8 mouse cellular contexts compared by ENCODE assay signal in genomic region chr3:153148887-153149286, GRCm38 (mm10).
DNase-seq lines count a peak whose midpoint lies in the region; ATAC-seq and TF ChIP-seq lines count a peak whose summit lies in the region.

No protein-coding gene starts in this region.

- no peak overlapping the region for H3K4me2 ChIP-seq in heart, postnatal 0 days (ENCODE audit: low read depth, low read length)
- H3K4me2 ChIP-seq in lung, embryonic 15.5 days, result no peak overlapping the region
- H3K4me2 ChIP-seq in hindbrain, embryonic 16.5 days (ENCODE audit: low read length), result no peak overlapping the region

- no peak for TF ChIP-seq EP300 in heart, postnatal 0 days (IDR thresholded peaks at IDR 0.05; ENCODE audit: low read depth)

- TF ChIP-seq CTCF in heart, postnatal 0 days (IDR thresholded peaks at IDR 0.05; ENCODE audit: low read depth), result no peak

- no peak for DNase-seq in heart, postnatal 0 days (ENCODE audit: low spot score)
- no peak for DNase-seq in heart, embryonic 10.5 days (ENCODE audit: low spot score)
- DNase-seq in ZHBTc4 (ENCODE audit: low read depth, low spot score), result peak; percentile 58
- peak; percentile 61 for DNase-seq in kidney, adult 18-20 months
- no peak for DNase-seq in layer of hippocampus, adult 8-10 months (ENCODE audit: low spot score in 2 of 2)
- no peak for DNase-seq in urinary bladder, adult 18-20 months (ENCODE audit: low spot score in 2 of 2)

- H3K36me3 ChIP-seq in heart, postnatal 0 days (replicated peaks; ENCODE audit: control insufficient read depth, insufficient read depth, low read length), result no peaks in the 10 kb centered on the region
- no peaks in the 10 kb centered on the region for H3K36me3 ChIP-seq in heart, embryonic 10.5 days
- no peaks in the 10 kb centered on the region for H3K36me3 ChIP-seq in lung, embryonic 15.5 days
- no peaks in the 10 kb centered on the region for H3K36me3 ChIP-seq in hindbrain, embryonic 16.5 days (ENCODE audit: control insufficient read depth, insufficient read depth, low read length)

- no peaks in the 10 kb centered on the region for H3K4me1 ChIP-seq in heart, postnatal 0 days (ENCODE audit: control insufficient read depth, insufficient read depth)
- peaks cover 4% of the 10 kb centered on the region; the same call in 1 of the 2 replicates for H3K4me1 ChIP-seq in heart, embryonic 10.5 days
- H3K4me1 ChIP-seq in lung, embryonic 15.5 days, result no peaks in the 10 kb centered on the region
- no peaks in the 10 kb centered on the region; the same call in 1 of the 2 replicates for H3K4me1 ChIP-seq in hindbrain, embryonic 16.5 days (ENCODE audit: control insufficient read depth, insufficient read depth, low read depth, low read length)

- H3K27me3 ChIP-seq in heart, postnatal 0 days (ENCODE audit: control insufficient read depth, insufficient read depth, low read length), result no peaks in the 10 kb centered on the region
- H3K27me3 ChIP-seq in heart, embryonic 10.5 days (ENCODE audit: insufficient read depth, poor library complexity, severe bottlenecking), result no peaks in the 10 kb centered on the region
- H3K27me3 ChIP-seq in lung, embryonic 15.5 days, result no peaks in the 10 kb centered on the region
- no peaks in the 10 kb centered on the region for H3K27me3 ChIP-seq in hindbrain, embryonic 16.5 days (replicated peaks; ENCODE audit: control insufficient read depth, insufficient read depth, low read length)

- no peak overlapping the region for H3K27ac ChIP-seq in heart, postnatal 0 days (ENCODE audit: low read depth)
- H3K27ac ChIP-seq in heart, embryonic 10.5 days, result no peak overlapping the region
- no peak overlapping the region for H3K27ac ChIP-seq in lung, embryonic 15.5 days
- no peak overlapping the region for H3K27ac ChIP-seq in hindbrain, embryonic 16.5 days (ENCODE audit: low read depth, low read length)

- no peak overlapping the region for H3K9ac ChIP-seq in heart, postnatal 0 days (replicated peaks; ENCODE audit: low read depth, low read length)
- H3K9ac ChIP-seq in lung, embryonic 15.5 days, result no peak overlapping the region
- H3K9ac ChIP-seq in hindbrain, embryonic 16.5 days (ENCODE audit: low read depth, low read length), result no peak overlapping the region

- H3K9me3 ChIP-seq in heart, postnatal 0 days (replicated peaks; ENCODE audit: control insufficient read depth, low read length), result no peaks in the 10 kb centered on the region
- no peaks in the 10 kb centered on the region for H3K9me3 ChIP-seq in heart, embryonic 10.5 days
- H3K9me3 ChIP-seq in lung, embryonic 15.5 days, result no peaks in the 10 kb centered on the region
- no peaks in the 10 kb centered on the region for H3K9me3 ChIP-seq in hindbrain, embryonic 16.5 days (ENCODE audit: control insufficient read depth, low read length)

- WGBS in heart, postnatal 0 days, result 12% methylated on average over 2 of the region's 2 CpGs
- WGBS in heart, embryonic 10.5 days, result 10% methylated on average over 2 of the region's 2 CpGs
- 15% methylated on average over 2 of the region's 2 CpGs for WGBS in lung, embryonic 15.5 days
- WGBS in hindbrain, embryonic 16.5 days, result 19% methylated on average over 2 of the region's 2 CpGs

- ATAC-seq in heart, postnatal 0 days (ENCODE audit: insufficient read depth, low read depth), result peak; percentile 20; the same call in 1 of the 2 replicates
- ATAC-seq in lung, embryonic 15.5 days (ENCODE audit: borderline replicate concordance, extremely low read depth, low FRiP score, low TSS enrichment), result peak; percentile 77; the same call in 1 of the 2 replicates
- no peak for ATAC-seq in hindbrain, embryonic 16.5 days

- no peak overlapping the region for H3K4me3 ChIP-seq in heart, postnatal 0 days (ENCODE audit: low read depth, low read length)
- no peak overlapping the region for H3K4me3 ChIP-seq in heart, embryonic 10.5 days
- H3K4me3 ChIP-seq in lung, embryonic 15.5 days, result no peak overlapping the region
- H3K4me3 ChIP-seq in hindbrain, embryonic 16.5 days (ENCODE audit: low read length), result no peak overlapping the region

Comparison
In these comparisons a context has a peak if more than half of its experiments do, and no peak if none do; other contexts are left out.
1. DNase-seq: peak in ZHBTc4 (single experiment) and kidney, adult 18-20 months (single experiment); none in heart, postnatal 0 days (single experiment), heart, embryonic 10.5 days (single experiment), layer of hippocampus, adult 8-10 months (0 of 2) and urinary bladder, adult 18-20 months (0 of 2).